Mouse (Mus musculus) MN1 (cell line): Measurements from ENCODE around the gene Ctsz.

Experiments
- DNase-seq: peaks from one replicate; pipeline ENCODE4 v3.0.0-alpha.2; 2016; ENCODE audit warnings: low spot score

Gene Ctsz

GRCm38 (mm10) chr2:174392554-174392953 is 46.3 kb downstream of the Ctsz start:
- DNase-seq = no peak

DNA sequence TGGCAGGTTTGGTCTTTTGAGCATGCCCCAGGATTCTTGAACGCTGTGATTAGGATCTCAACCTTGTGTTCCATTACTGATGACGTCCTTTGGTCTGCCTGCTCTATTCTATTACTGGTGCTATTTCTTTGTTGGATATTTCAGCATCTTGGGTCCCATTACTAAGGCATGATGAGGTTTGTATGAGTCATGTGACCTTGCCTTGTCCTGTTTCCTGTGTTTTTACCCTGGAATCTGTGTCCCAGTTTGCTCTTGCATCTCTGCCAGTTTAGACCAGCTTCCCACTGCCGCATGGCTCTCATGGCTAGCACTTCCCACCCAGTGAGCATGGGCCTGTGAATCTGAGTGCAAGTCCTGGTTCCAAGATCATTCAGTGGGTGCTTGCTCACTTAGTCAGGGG is 46.9 kb downstream of the Ctsz start:
- DNase-seq = no peak

GRCm38 (mm10) chr2:174381021-174381420 is 57.8 kb downstream of the Ctsz start:
- DNase-seq = no peak
